Mouse (Mus musculus) forebrain, embryonic 12.5 days (tissue): ENCODE results near the gene Gpr174. TPM values are rescaled to one million over a fixed set of nuclear protein-coding genes. Genes with fewer than 3 reads are reported as not detected.

Experiments
- ATAC-seq: fragments of 200-750 bp; cut with Nextera tagmentation; 2 replicates; pipeline ENCODE4 v1.8.0; 2017; ENCODE audit warnings: moderate TSS enrichment; ENCODE audit not compliant: low FRiP score
- H3K27ac ChIP-seq: fragments of 300-500 bp; sonication (generic); 2 replicates; pipeline ENCODE4 v1.5.1; 2016; ENCODE audit warnings: mild to moderate bottlenecking
- H3K27me3 ChIP-seq: fragments of 300-500 bp; sonication (generic); 2 replicates; pipeline ENCODE4 v1.6.1; 2016; ENCODE audit warnings: mild to moderate bottlenecking
- H3K36me3 ChIP-seq: fragments of 300-500 bp; sonication (generic); replicated peaks from 2 replicates; pipeline ENCODE4 v1.6.1; 2016; ENCODE audit warnings: mild to moderate bottlenecking
- H3K4me1 ChIP-seq: fragments of 300-500 bp; sonication (generic); 2 replicates; pipeline ENCODE4 v1.6.1; 2016
- H3K4me2 ChIP-seq: fragments of 300-500 bp; sonication (generic); 2 replicates; pipeline ENCODE4 v1.6.1; 2016; ENCODE audit warnings: mild to moderate bottlenecking, moderate library complexity
- H3K4me3 ChIP-seq: fragments of 300-500 bp; sonication (generic); replicated peaks from 2 replicates; pipeline ENCODE4 v1.5.1; 2016; ENCODE audit warnings: mild to moderate bottlenecking
- H3K9ac ChIP-seq: fragments of 300-500 bp; sonication (generic); 2 replicates; pipeline ENCODE4 v1.6.1; 2016; ENCODE audit warnings: mild to moderate bottlenecking
- H3K9me3 ChIP-seq: fragments of 300-500 bp; sonication (generic); 2 replicates; pipeline ENCODE4 v1.6.1; 2016
- WGBS: fragments of 180-500 bp; shearing (Covaris S2); methylation state at CpG from one replicate; pipeline ENCODE4 v1.1.7; 2016; 5-methylcytosine and 5-hydroxymethylcytosine counted together
- polyA plus RNA-seq: library from polyadenylated mRNA; unstranded; fragments of >200 nt; fragmentation: Nextera tagmentation; extraction: Ambion mirVana; gene quantifications from 2 replicates; pipeline ENCODE4 v1.2.1, GENCODE M21; 2016

Gpr174 gene
- polyA plus RNA-seq, 1 experiment from 2014 or later, result not detected

GRCm38 (mm10) chrX:107312533-107312932 is 56.9 kb downstream of the Gpr174 start:
- no peak for ATAC-seq
- Histone ChIP-seq H3K36me3 (no peaks in the 10 kb centered on the region), H3K27me3 (no peaks in the 10 kb centered on the region), H3K9me3 (no peaks in the 10 kb centered on the region), H3K4me2 (no peak overlapping the region), H3K27ac (no peak overlapping the region), H3K4me3 (no peak overlapping the region), H3K9ac (no peak overlapping the region), H3K4me1 (no peaks in the 10 kb centered on the region)
- WGBS, result 71% methylated on average over 5 of the region's 5 CpGs

DNA sequence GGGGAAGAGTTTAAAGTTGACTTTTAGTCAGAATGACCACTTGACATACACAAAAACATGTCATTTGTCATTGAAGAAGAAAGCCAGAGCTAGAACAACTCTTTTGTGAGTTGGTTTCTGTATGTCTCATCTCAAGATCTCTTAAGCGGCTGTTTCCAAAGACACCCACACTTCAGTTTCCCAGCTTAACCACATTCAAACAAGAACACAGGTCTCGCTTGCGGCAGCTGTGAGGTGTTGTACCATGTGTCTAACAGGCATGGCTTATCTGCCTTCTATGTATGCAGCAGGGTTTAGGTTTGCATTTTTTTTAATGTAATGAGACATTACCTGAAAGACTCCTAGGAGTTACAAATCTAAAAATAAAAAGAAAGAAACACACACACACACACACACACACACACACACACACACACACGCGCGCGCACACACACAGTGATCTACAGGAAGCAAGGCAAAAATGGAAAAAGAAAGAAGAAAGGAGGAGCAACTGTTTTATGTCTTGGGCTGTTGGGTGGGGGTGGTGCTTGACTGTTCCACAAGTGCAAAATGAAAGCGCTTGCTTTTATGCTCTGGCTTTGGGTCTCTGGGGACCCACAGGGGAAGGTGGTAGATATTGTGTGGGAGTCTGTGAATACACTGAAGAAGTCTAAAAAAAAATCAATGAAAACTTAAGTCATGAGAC is 70.2 kb downstream of the Gpr174 start:
- H3K36me3 ChIP-seq, result no peaks in the 10 kb centered on the region
- H3K27me3 ChIP-seq, result no peaks in the 10 kb centered on the region
- no peak overlapping the region for H3K27ac ChIP-seq
- WGBS, result 96% methylated on average over 8 of the region's 8 CpGs
- H3K9me3 ChIP-seq, result no peaks in the 10 kb centered on the region
- ATAC-seq, result no peak
- H3K4me1 ChIP-seq, result no peaks in the 10 kb centered on the region
- H3K9ac ChIP-seq, result no peak overlapping the region
- H3K4me2 ChIP-seq, result no peak overlapping the region
- no peak overlapping the region for H3K4me3 ChIP-seq

DNA sequence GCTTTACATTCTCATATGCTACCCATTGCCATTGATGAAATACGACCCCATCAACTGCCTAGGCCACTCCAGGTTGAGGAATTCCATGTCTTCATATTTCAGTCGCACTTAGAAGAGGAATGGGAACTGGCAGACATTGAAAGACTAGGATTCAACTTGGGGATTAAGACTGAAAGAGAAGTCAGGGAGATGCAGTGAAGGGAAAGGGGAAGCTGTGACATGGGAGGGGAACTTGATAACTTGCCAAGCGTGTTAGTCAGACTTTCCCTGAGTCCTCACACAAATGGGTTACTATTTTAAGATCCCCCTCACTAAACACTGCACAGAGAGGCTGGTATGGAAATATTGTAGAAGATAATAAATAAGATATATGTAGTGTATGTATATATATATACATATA is 74.2 kb downstream of the Gpr174 start:
- no peaks in the 10 kb centered on the region for H3K9me3 ChIP-seq
- ATAC-seq, result no peak
- H3K4me2 ChIP-seq, result no peak overlapping the region
- 82% methylated on average over 3 of the region's 3 CpGs for WGBS
- no peak overlapping the region for H3K9ac ChIP-seq
- no peaks in the 10 kb centered on the region for H3K36me3 ChIP-seq
- no peak overlapping the region for H3K27ac ChIP-seq
- H3K4me3 ChIP-seq, result no peak overlapping the region
- H3K4me1 ChIP-seq, result no peaks in the 10 kb centered on the region
- no peaks in the 10 kb centered on the region for H3K27me3 ChIP-seq

- no peak overlapping the region for H3K27ac ChIP-seq
- no peaks in the 10 kb centered on the region for H3K27me3 ChIP-seq
- H3K4me2 ChIP-seq, result no peak overlapping the region
- ATAC-seq, result no peak
- no peaks in the 10 kb centered on the region for H3K4me1 ChIP-seq
- no peaks in the 10 kb centered on the region for H3K9me3 ChIP-seq
- no peaks in the 10 kb centered on the region for H3K36me3 ChIP-seq
- 53% methylated on average over 1 of the region's 1 CpGs for WGBS
- H3K4me3 ChIP-seq, result no peak overlapping the region
- H3K9ac ChIP-seq, result no peak overlapping the region
Observed at GRCm38 (mm10) chrX:107336609-107337008, 80.9 kb downstream of the Gpr174 start.

DNA sequence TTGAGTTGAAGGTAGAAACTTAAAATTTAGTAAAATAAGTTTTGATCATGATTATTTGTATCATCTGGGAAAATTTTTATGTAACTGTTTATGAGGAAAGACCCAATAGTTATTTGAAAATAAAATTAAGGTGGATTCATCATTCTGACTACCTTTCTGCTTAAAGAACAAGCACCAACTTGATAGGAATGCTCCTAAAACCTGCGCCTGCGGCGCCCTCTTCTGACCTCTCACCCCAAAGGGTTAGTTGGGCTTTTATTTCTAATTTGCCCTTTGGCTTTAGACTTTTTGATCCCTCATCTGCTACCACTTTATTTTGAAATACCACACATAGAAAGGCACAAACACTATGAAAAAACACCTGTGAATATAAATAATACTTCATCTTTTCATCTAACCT is 86.3 kb downstream of the Gpr174 start:
- H3K27ac ChIP-seq, result no peak overlapping the region
- H3K4me3 ChIP-seq, result no peak overlapping the region
- H3K36me3 ChIP-seq, result no peaks in the 10 kb centered on the region
- 55% methylated on average over 3 of the region's 3 CpGs for WGBS
- H3K9ac ChIP-seq, result no peak overlapping the region
- no peak overlapping the region for H3K4me2 ChIP-seq
- H3K9me3 ChIP-seq, result no peaks in the 10 kb centered on the region
- no peaks in the 10 kb centered on the region for H3K4me1 ChIP-seq
- H3K27me3 ChIP-seq, result no peaks in the 10 kb centered on the region
- ATAC-seq, result no peak

Other genes with a start within 250 kb of the Gpr174 start
- 0.06 TPM in 1 of 2 replicates, not detected in the other for gene P2ry10, start 167.4 kb upstream of the Gpr174 start, polyA plus RNA-seq
- gene P2ry10b, start 107.0 kb upstream of the Gpr174 start, polyA plus RNA-seq, result 0.34 and 0.54 TPM in 2 replicates
- gene Itm2a, start 147.5 kb downstream of the Gpr174 start, polyA plus RNA-seq, result 106 and 110 TPM in 2 replicates